Mouse (Mus musculus) liver, embryonic 15.5 days (tissue): ENCODE measurements at regions not wholly inside any gene's neighbourhood (a gene's known extent, or its start where the extent isn't known, plus 50 kb on each side); places are given as distances from the start of the nearest gene placed in this dataset.

Experiments
- ATAC-seq: fragments of 200-750 bp; cut with Nextera tagmentation; 2 replicates; pipeline ENCODE4 v1.8.0; 2017; ENCODE audit warnings: moderate number of reproducible peaks, mild to moderate bottlenecking, moderate library complexity; ENCODE audit not compliant: insufficient read depth
- H3K27ac ChIP-seq: fragments of 300-500 bp; sonication (generic); replicated peaks from 2 replicates; pipeline ENCODE4 v1.5.1; 2015; ENCODE audit warnings: mild to moderate bottlenecking, inconsistent platforms
- H3K27me3 ChIP-seq: fragments of 300-500 bp; sonication (generic); 2 replicates; pipeline ENCODE4 v1.6.1; 2015; ENCODE audit warnings: mild to moderate bottlenecking, inconsistent platforms
- H3K36me3 ChIP-seq: fragments of 300-500 bp; sonication (generic); replicated peaks from 2 replicates; pipeline ENCODE4 v1.6.1; 2015; ENCODE audit warnings: moderate library complexity, mild to moderate bottlenecking, inconsistent platforms
- H3K4me1 ChIP-seq: fragments of 300-500 bp; sonication (generic); replicated peaks from 2 replicates; pipeline ENCODE4 v1.6.1; 2015; ENCODE audit warnings: inconsistent platforms
- H3K4me2 ChIP-seq: fragments of 300-500 bp; sonication (generic); 2 replicates; pipeline ENCODE4 v1.6.1; 2015; ENCODE audit warnings: moderate library complexity, mild to moderate bottlenecking, inconsistent platforms
- H3K4me3 ChIP-seq: fragments of 300-500 bp; sonication (generic); replicated peaks from 2 replicates; pipeline ENCODE4 v1.5.1; 2015; ENCODE audit warnings: mild to moderate bottlenecking, inconsistent platforms
- H3K9ac ChIP-seq: fragments of 300-500 bp; sonication (generic); 2 replicates; pipeline ENCODE4 v1.6.1; 2015; ENCODE audit warnings: moderate library complexity, mild to moderate bottlenecking, inconsistent platforms
- H3K9me3 ChIP-seq: fragments of 300-500 bp; sonication (generic); replicated peaks from 2 replicates; pipeline ENCODE4 v1.6.1; 2016; ENCODE audit warnings: inconsistent platforms
- WGBS: fragments of 180-500 bp; shearing (Covaris S2); methylation state at CpG from one replicate; pipeline ENCODE4 v1.1.7; 2015; ENCODE audit warnings: mixed read lengths; ENCODE audit not compliant: insufficient replicate concordance; 5-methylcytosine and 5-hydroxymethylcytosine counted together

- WGBS: 37% methylated on average over 9 of the region's 9 CpGs
- no peak overlapping the region for H3K9ac ChIP-seq
- ATAC-seq: no peak
- H3K27me3 ChIP-seq: no peaks in the 10 kb centered on the region
- no peaks in the 10 kb centered on the region for H3K9me3 ChIP-seq
- H3K4me2 ChIP-seq: no peak overlapping the region
- H3K27ac ChIP-seq: no peak overlapping the region
- no peaks in the 10 kb centered on the region for H3K4me1 ChIP-seq
- no peaks in the 10 kb centered on the region for H3K36me3 ChIP-seq
- no peak overlapping the region for H3K4me3 ChIP-seq
These were observed 259.3 kb downstream of the Atp23 start for GRCm38 (mm10) chr10:126641792-126642289.

DNA sequence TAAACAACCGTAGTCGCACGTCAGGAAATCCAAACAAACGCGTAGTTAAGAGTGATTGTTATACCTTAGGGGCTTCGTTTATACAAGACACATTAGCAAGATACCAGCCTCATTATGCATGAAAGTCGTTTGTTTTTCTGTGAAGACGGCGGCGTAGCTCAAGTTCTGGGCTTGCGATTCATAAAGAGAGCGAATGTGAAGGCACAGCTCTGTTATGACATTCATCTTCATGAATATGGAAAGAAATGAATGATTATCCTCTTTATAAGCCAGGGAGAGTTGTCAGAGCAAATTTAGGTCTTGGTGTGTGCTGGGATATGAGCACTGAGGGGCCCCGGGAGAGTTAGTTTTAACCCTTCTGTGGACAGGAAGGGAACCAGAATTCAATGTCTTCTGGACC is 266.4 kb downstream of the Atp23 start:
- Histone ChIP-seq H3K4me3 (no peak overlapping the region), H3K4me1 (no peaks in the 10 kb centered on the region), H3K36me3 (no peaks in the 10 kb centered on the region), H3K9me3 (no peaks in the 10 kb centered on the region), H3K27me3 (no peaks in the 10 kb centered on the region), H3K9ac (no peak overlapping the region), H3K4me2 (no peak overlapping the region), H3K27ac (no peak overlapping the region)
- WGBS: 55% methylated on average over 13 of the region's 13 CpGs
- ATAC-seq: no peak

DNA sequence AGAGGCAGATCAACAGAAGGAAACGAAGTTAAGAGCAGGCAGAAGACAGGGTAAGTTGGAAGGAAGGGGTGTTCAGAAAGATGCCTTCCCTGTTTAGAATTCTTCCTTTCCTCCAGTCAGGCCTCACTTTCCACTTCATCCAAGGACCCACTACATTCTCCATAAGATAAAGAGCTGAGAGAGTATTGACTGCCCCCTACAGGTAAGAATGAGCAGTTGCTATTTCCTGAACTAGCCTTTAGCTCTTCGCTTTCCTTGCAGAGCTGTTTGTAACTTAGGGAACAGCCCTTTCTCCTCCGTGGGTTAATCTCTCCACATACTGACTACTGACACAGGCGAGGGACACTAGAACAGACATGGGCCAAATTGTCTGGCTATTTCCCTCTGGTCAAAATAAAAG is 273.1 kb downstream of the Atp23 start:
- Histone ChIP-seq H3K4me3 (no peak overlapping the region), H3K27ac (no peak overlapping the region), H3K9me3 (no peaks in the 10 kb centered on the region), H3K27me3 (no peaks in the 10 kb centered on the region), H3K4me2 (no peak overlapping the region), H3K4me1 (no peaks in the 10 kb centered on the region), H3K36me3 (no peaks in the 10 kb centered on the region), H3K9ac (no peak overlapping the region)
- ATAC-seq: no peak
- WGBS: 25% methylated on average over 4 of the region's 4 CpGs

- 47% methylated on average over 7 of the region's 7 CpGs for WGBS
- no peaks in the 10 kb centered on the region for H3K36me3 ChIP-seq
- H3K4me2 ChIP-seq: no peak overlapping the region
- no peaks in the 10 kb centered on the region for H3K4me1 ChIP-seq
- H3K9ac ChIP-seq: no peak overlapping the region
- H3K4me3 ChIP-seq: no peak overlapping the region
- ATAC-seq: no peak
- H3K27me3 ChIP-seq: no peaks in the 10 kb centered on the region
- H3K9me3 ChIP-seq: no peaks in the 10 kb centered on the region
- no peak overlapping the region for H3K27ac ChIP-seq
These were observed 275.7 kb downstream of the Atp23 start for GRCm38 (mm10) chr10:126625466-126625865.

GRCm38 (mm10) chr10:126620802-126621201 is 280.4 kb downstream of the Atp23 start:
- WGBS: 59% methylated on average over 6 of the region's 6 CpGs
- H3K27ac ChIP-seq: no peak overlapping the region
- no peaks in the 10 kb centered on the region for H3K36me3 ChIP-seq
- no peak overlapping the region for H3K4me2 ChIP-seq
- no peak overlapping the region for H3K9ac ChIP-seq
- no peak overlapping the region for H3K4me3 ChIP-seq
- no peaks in the 10 kb centered on the region for H3K9me3 ChIP-seq
- no peaks in the 10 kb centered on the region for H3K27me3 ChIP-seq
- H3K4me1 ChIP-seq: no peaks in the 10 kb centered on the region
- no peak for ATAC-seq

- H3K27me3 ChIP-seq: no peaks in the 10 kb centered on the region
- H3K36me3 ChIP-seq: no peaks in the 10 kb centered on the region
- no peaks in the 10 kb centered on the region for H3K9me3 ChIP-seq
- no peak overlapping the region for H3K9ac ChIP-seq
- H3K27ac ChIP-seq: no peak overlapping the region
- no peak for ATAC-seq
- no peak overlapping the region for H3K4me2 ChIP-seq
- no peak overlapping the region for H3K4me3 ChIP-seq
- H3K4me1 ChIP-seq: no peaks in the 10 kb centered on the region
- WGBS: 53% methylated on average over 10 of the region's 10 CpGs
These were observed 281.2 kb downstream of the Atp23 start for GRCm38 (mm10) chr10:126619970-126620369.

DNA sequence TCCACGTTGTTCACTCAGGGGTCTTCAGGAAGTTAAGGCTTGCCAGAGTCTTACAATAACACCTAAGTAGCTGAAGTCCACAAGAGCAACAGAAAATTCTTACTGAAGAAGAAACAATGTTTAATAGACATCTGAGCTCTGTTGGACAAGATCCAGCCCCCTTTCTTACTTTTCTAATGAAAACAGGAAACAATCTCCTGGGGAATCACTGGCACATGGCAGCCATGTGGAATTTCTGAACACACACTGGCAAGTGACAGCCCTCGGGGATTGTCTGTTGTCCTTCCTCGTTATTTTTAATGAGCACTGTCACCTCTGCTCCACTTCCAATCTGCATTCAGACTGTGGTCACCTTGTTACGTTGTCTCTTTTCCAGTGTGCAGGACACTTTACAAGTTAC is 288.9 kb downstream of the Atp23 start:
- Histone ChIP-seq H3K4me1 (no peaks in the 10 kb centered on the region), H3K4me3 (no peak overlapping the region), H3K27me3 (no peaks in the 10 kb centered on the region), H3K9ac (no peak overlapping the region), H3K4me2 (no peak overlapping the region), H3K27ac (no peak overlapping the region), H3K9me3 (no peaks in the 10 kb centered on the region), H3K36me3 (no peaks in the 10 kb centered on the region)
- no peak for ATAC-seq
- 47% methylated on average over 4 of the region's 4 CpGs for WGBS

DNA sequence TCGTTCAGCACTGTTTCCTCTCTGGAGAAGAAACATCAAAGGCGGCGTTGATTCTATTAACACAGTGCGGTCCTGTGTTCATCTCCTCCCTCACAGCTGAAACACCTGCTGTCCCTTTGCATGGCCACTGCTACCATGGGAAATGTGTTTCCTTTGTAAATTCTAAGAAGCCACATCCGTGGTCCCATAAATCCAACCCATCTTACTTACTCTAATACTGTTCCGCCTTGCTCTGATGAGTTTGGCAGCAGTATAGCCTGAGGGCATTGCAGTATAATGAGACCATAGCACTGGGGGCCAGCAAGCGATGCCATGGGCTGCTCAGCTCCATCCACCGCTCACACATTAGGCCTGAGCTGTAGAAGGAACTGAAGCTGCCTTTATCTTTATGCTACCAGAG is 290.6 kb downstream of the Atp23 start:
- 76% methylated on average over 8 of the region's 8 CpGs for WGBS
- no peak overlapping the region for H3K9ac ChIP-seq
- H3K36me3 ChIP-seq: no peaks in the 10 kb centered on the region
- no peak overlapping the region for H3K4me3 ChIP-seq
- ATAC-seq: no peak
- H3K9me3 ChIP-seq: no peaks in the 10 kb centered on the region
- H3K4me2 ChIP-seq: no peak overlapping the region
- H3K4me1 ChIP-seq: no peaks in the 10 kb centered on the region
- H3K27ac ChIP-seq: no peak overlapping the region
- H3K27me3 ChIP-seq: no peaks in the 10 kb centered on the region

DNA sequence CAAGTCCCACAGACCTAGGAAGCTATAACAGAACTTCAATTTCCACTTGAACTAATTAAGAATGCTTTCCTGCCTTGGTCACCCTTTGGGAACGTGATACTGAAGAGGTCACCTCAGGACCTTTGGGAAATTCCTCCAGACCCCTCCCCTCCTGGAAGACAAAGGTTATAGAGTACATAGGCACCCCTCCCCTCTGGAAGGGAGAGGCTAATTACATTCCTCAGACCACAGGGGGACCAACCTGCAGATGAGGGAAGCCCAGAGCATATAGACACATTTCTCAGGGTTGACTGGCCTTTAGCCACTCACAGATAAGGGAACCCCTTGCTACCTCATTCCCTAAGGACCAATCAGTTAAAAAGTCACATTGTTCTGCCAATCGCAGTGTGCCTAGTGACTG is 301.5 kb downstream of the Atp23 start:
- H3K27ac ChIP-seq: no peak overlapping the region
- no peaks in the 10 kb centered on the region for H3K4me1 ChIP-seq
- no peaks in the 10 kb centered on the region for H3K9me3 ChIP-seq
- no peak for ATAC-seq
- no peak overlapping the region for H3K9ac ChIP-seq
- no peak overlapping the region for H3K4me3 ChIP-seq
- 54% methylated on average over 2 of the region's 2 CpGs for WGBS
- H3K4me2 ChIP-seq: no peak overlapping the region
- H3K36me3 ChIP-seq: no peaks in the 10 kb centered on the region
- H3K27me3 ChIP-seq: no peaks in the 10 kb centered on the region

GRCm38 (mm10) chr10:126568155-126568554 is 333.0 kb downstream of the Atp23 start:
- Histone ChIP-seq H3K4me1 (no peaks in the 10 kb centered on the region), H3K9me3 (no peaks in the 10 kb centered on the region), H3K4me3 (no peak overlapping the region), H3K27me3 (no peaks in the 10 kb centered on the region), H3K27ac (no peak overlapping the region), H3K9ac (no peak overlapping the region), H3K36me3 (no peaks in the 10 kb centered on the region), H3K4me2 (no peak overlapping the region)
- WGBS: 82% methylated on average over 8 of the region's 8 CpGs
- ATAC-seq: no peak

DNA sequence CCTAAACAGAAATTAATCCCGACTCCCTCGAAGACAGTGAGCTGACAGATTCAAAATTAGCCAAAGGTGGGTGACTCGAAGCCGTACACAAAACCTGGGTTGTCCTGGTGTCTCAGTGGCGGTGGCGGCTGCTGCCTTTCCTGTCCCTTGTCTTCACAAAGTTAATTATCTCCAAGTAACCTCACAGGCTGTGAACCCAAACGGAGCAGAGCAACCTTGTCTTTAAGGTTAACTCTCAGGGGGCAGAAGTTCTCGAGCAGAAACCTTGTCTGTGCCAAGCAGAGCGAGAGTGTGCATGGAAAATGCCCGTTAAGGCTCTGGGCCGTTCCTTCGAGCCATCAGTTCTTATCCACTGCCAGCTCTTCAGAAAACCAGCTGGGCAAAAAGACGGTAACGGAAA is 335.8 kb downstream of the Atp23 start:
- Histone ChIP-seq H3K36me3 (no peaks in the 10 kb centered on the region), H3K9ac (no peak overlapping the region), H3K9me3 (no peaks in the 10 kb centered on the region), H3K27ac (no peak overlapping the region), H3K4me2 (no peak overlapping the region), H3K4me3 (no peak overlapping the region), H3K27me3 (no peaks in the 10 kb centered on the region), H3K4me1 (no peaks in the 10 kb centered on the region)
- no peak for ATAC-seq
- 70% methylated on average over 14 of the region's 14 CpGs for WGBS

- Histone ChIP-seq H3K36me3 (no peaks in the 10 kb centered on the region), H3K4me1 (no peaks in the 10 kb centered on the region), H3K9me3 (no peaks in the 10 kb centered on the region), H3K4me2 (no peak overlapping the region), H3K27ac (no peak overlapping the region), H3K9ac (no peak overlapping the region), H3K4me3 (no peak overlapping the region), H3K27me3 (no peaks in the 10 kb centered on the region)
- 65% methylated on average over 7 of the region's 7 CpGs for WGBS
- ATAC-seq: no peak
These were observed 346.1 kb downstream of the Atp23 start for GRCm38 (mm10) chr10:126555080-126555479.
